Mouse (Mus musculus) E14TG2a.4 (cell line): Measurements from ENCODE around the gene Tmem164.

Experiments
- H3K27me3 ChIP-seq: 2 replicates; pipeline ENCODE4 v1.6.1; 2014; ENCODE audit warnings: low read length, control low read depth; ENCODE audit not compliant: insufficient read depth
- H3K36me3 ChIP-seq: 2 replicates; pipeline ENCODE4 v1.6.1; 2014; ENCODE audit warnings: low read length, control low read depth; ENCODE audit not compliant: insufficient read depth
- H3K4me1 ChIP-seq: replicated peaks from 2 replicates; pipeline ENCODE4 v1.6.1; 2014; ENCODE audit warnings: low read depth, low read length, control low read depth
- H3K4me3 ChIP-seq: replicated peaks from 2 replicates; pipeline ENCODE4 v1.5.1; 2014; ENCODE audit warnings: mild to moderate bottlenecking, low read length
- H3K9me3 ChIP-seq: 2 replicates; pipeline ENCODE4 v1.6.1; 2014; ENCODE audit warnings: low read length, control low read depth
- CTCF ChIP-seq: conservative IDR thresholded peaks from 2 replicates; pipeline ENCODE4 v1.5.1; 2014; ENCODE audit warnings: low read length
- NANOG ChIP-seq: IDR thresholded peaks from 2 replicates; pipeline ENCODE4 v1.6.1; 2014; ENCODE audit warnings: borderline replicate concordance, low read length, mixed read lengths
- POU5F1 ChIP-seq: IDR thresholded peaks from 2 replicates; pipeline ENCODE4 v1.6.1; 2014; ENCODE audit warnings: low read length, borderline replicate concordance

Gene Tmem164

GRCm38 (mm10) chrX:142682990-142683389, 1.8 kb downstream of the Tmem164 start:
- Histone ChIP-seq H3K36me3 (no peaks in the 10 kb centered on the region), H3K4me1 (peaks cover 27% of the 10 kb centered on the region), H3K9me3 (no peaks in the 10 kb centered on the region), H3K27me3 (peaks cover 18% of the 10 kb centered on the region), H3K4me3 (no peak overlapping the region)
- TF ChIP-seq POU5F1 (no peak), NANOG (no peak), CTCF (no peak)

- peaks cover 24% of the 10 kb centered on the region for H3K4me1 ChIP-seq
- TF ChIP-seq POU5F1 (no peak), NANOG (no peak), CTCF (no peak)
- no peaks in the 10 kb centered on the region for H3K36me3 ChIP-seq
- peaks cover 14% of the 10 kb centered on the region for H3K27me3 ChIP-seq
- no peaks in the 10 kb centered on the region for H3K9me3 ChIP-seq
- no peak overlapping the region for H3K4me3 ChIP-seq
Observed at GRCm38 (mm10) chrX:142684674-142685073, 3.5 kb downstream of the Tmem164 start.

- Histone ChIP-seq H3K4me1 (peaks cover 24% of the 10 kb centered on the region), H3K4me3 (no peak overlapping the region), H3K27me3 (peaks cover 9% of the 10 kb centered on the region), H3K36me3 (no peaks in the 10 kb centered on the region), H3K9me3 (no peaks in the 10 kb centered on the region)
- no peak for TF ChIP-seq CTCF
Observed at GRCm38 (mm10) chrX:142685676-142686075, 4.5 kb downstream of the Tmem164 start.

- no peak for TF ChIP-seq POU5F1
- no peak for TF ChIP-seq NANOG
- TF ChIP-seq CTCF: no peak
- Histone ChIP-seq H3K27me3 (no peaks in the 10 kb centered on the region), H3K9me3 (no peaks in the 10 kb centered on the region), H3K36me3 (no peaks in the 10 kb centered on the region), H3K4me3 (no peak overlapping the region), H3K4me1 (peaks cover 13% of the 10 kb centered on the region; the same call in 1 of the 2 replicates)
Observed at GRCm38 (mm10) chrX:142688509-142688908, 7.3 kb downstream of the Tmem164 start.

- H3K9me3 ChIP-seq: no peaks in the 10 kb centered on the region
- H3K27me3 ChIP-seq: no peaks in the 10 kb centered on the region
- peaks cover 19% of the 10 kb centered on the region for H3K4me1 ChIP-seq
- no peaks in the 10 kb centered on the region for H3K36me3 ChIP-seq
- TF ChIP-seq NANOG (no peak), CTCF (no peak), POU5F1 (no peak)
- H3K4me3 ChIP-seq: no peak overlapping the region
Observed at GRCm38 (mm10) chrX:142693256-142693655, 12.1 kb downstream of the Tmem164 start.

- TF ChIP-seq CTCF (no peak), POU5F1 (no peak), NANOG (no peak)
Observed at GRCm38 (mm10) chrX:142694338-142694737, 13.1 kb downstream of the Tmem164 start.

GRCm38 (mm10) chrX:142694856-142695255, 13.7 kb downstream of the Tmem164 start:
- Histone ChIP-seq H3K4me3 (no peak overlapping the region), H3K4me1 (peaks cover 28% of the 10 kb centered on the region), H3K36me3 (no peaks in the 10 kb centered on the region), H3K9me3 (no peaks in the 10 kb centered on the region), H3K27me3 (no peaks in the 10 kb centered on the region)
- TF ChIP-seq NANOG (no peak), POU5F1 (no peak), CTCF (no peak)

More at GRCm38 (mm10) chrX:142694338-142694737, 13.1 kb downstream of the Tmem164 start:
- H3K4me3 ChIP-seq: no peak overlapping the region
- H3K9me3 ChIP-seq: no peaks in the 10 kb centered on the region
- H3K36me3 ChIP-seq: no peaks in the 10 kb centered on the region
- H3K27me3 ChIP-seq: no peaks in the 10 kb centered on the region
- peaks cover 28% of the 10 kb centered on the region for H3K4me1 ChIP-seq

- Histone ChIP-seq H3K27me3 (no peaks in the 10 kb centered on the region), H3K36me3 (no peaks in the 10 kb centered on the region), H3K9me3 (no peaks in the 10 kb centered on the region), H3K4me3 (no peak overlapping the region), H3K4me1 (peaks cover 28% of the 10 kb centered on the region)
- TF ChIP-seq NANOG (no peak), POU5F1 (no peak), CTCF (no peak)
Observed at GRCm38 (mm10) chrX:142696789-142697188, 15.6 kb downstream of the Tmem164 start.

GRCm38 (mm10) chrX:142697545-142698204, 16.5 kb downstream of the Tmem164 start:
- Histone ChIP-seq H3K36me3 (no peaks in the 10 kb centered on the region), H3K27me3 (no peaks in the 10 kb centered on the region), H3K4me1 (peaks cover 28% of the 10 kb centered on the region), H3K4me3 (no peak overlapping the region), H3K9me3 (no peaks in the 10 kb centered on the region)
- TF ChIP-seq NANOG: no peak
- TF ChIP-seq CTCF: no peak
- no peak for TF ChIP-seq POU5F1

- no peaks in the 10 kb centered on the region for H3K36me3 ChIP-seq
- peaks cover 28% of the 10 kb centered on the region for H3K4me1 ChIP-seq
- H3K4me3 ChIP-seq: no peak overlapping the region
- H3K27me3 ChIP-seq: no peaks in the 10 kb centered on the region
- H3K9me3 ChIP-seq: no peaks in the 10 kb centered on the region
- TF ChIP-seq NANOG (no peak), CTCF (no peak), POU5F1 (no peak)
Observed at GRCm38 (mm10) chrX:142698212-142698611, 17.0 kb downstream of the Tmem164 start.
